Mouse (Mus musculus) liver, embryonic 14.5 days (tissue): ENCODE results near the gene Mrm2.

Experiments used
- CTCF ChIP-seq: IDR thresholded peaks from 2 replicates; pipeline ENCODE4 v1.5.1; 2016; ENCODE audit warnings: antibody characterized with exemption, low read depth, control low read depth
- EP300 ChIP-seq: IDR thresholded peaks from 2 replicates; pipeline ENCODE4 v1.6.1; 2016; ENCODE audit warnings: antibody characterized with exemption, low read depth

DNA sequence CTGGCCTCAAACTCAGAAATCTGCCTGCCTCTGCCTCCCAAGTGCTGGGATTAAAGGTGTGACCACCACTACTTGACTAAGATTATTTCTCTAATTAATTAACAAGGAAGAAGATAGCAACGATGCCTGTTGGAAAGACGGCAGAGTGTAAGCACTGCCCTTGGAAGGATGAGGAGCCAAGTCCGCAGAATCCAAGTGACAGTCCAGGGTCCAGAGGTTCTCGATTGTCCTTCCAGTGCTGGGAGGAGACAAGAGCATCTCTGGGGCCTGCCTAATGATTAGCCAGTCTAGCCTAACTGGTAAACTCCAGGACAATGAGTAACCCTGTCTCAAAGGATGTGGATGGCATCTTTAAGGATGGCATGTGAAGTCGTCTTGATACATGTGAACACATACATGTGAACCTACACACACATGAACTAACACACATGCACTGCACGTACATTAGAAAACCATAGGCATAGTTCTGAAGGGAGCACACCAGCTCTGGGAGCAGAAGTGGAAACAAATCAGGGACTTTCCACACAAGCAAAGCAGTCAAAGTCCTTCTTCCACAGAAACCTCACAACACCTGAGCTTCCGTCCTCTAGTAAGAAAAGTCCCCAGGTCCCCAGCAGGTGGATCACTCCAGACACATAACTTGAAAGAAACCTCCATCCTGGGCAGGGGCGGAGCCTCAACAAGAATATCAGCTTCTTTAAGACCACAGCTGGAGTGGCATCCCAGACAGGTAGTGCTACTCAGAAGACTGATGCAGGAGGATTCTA lies 19.2 kb upstream of the Mrm2 start:
- TF ChIP-seq CTCF, result no peak
- TF ChIP-seq EP300, result no peak
